Mouse (Mus musculus): ENCODE data around the gene Igfbp3. TPM values are rescaled to one million over a fixed set of nuclear protein-coding genes. Genes with fewer than 3 reads are reported as not detected.

The Igfbp3 gene
- total RNA-seq, 4 experiments from 2014 or later = 10.3 to 14.5 (median 11.6) TPM

- DNase-seq (ENCODE audit: low spot score in 2 of 2) = no peak
These were observed 1.5 kb downstream of the Igfbp3 start for GRCm38 (mm10) chr11:7212126-7212798.

DNA sequence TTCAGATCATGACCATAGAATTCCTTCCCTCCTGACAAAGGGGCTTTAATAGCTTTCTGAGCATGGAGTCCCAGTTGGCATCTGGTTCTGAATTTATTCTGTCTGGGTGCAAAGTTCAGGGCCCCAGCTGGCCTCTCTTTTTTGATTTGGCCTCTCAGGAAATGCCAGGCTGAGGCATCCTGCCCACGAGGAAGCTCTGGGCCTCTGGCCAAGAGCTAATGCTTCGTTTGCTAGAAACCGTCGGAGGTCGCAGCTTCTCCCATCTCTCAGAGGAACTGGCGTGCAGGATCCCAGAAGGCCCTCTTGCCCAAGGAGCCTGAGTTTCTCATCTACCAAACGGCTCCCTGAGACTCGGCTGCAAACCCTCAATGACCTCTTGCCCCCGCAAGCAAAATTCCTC, 2.5 kb downstream of the Igfbp3 start:
- no peak for DNase-seq (ENCODE audit: low spot score in 2 of 2)

DNA sequence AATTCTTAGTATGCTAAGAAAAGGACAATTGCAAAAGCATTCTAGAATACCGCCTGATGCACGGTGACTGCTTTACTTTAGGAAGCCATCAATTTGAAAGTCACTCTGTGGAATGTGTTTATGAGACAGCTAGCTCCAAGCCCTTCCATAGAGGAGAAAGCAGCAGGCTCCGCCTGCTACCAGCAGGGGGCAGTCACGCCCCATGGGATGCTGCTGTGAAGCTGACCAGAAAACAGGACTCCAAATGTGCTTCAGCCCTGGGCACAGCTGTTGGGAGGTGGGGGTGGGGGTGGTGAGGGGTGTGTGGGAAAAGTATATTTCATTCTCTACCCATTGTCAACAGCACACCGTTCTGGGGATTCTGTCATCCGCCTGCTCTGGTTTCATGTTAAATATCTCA, 3.4 kb downstream of the Igfbp3 start:
- DNase-seq (ENCODE audit: low spot score in 2 of 2) = peak in 1 of 2 experiments; percentile 76

DNA sequence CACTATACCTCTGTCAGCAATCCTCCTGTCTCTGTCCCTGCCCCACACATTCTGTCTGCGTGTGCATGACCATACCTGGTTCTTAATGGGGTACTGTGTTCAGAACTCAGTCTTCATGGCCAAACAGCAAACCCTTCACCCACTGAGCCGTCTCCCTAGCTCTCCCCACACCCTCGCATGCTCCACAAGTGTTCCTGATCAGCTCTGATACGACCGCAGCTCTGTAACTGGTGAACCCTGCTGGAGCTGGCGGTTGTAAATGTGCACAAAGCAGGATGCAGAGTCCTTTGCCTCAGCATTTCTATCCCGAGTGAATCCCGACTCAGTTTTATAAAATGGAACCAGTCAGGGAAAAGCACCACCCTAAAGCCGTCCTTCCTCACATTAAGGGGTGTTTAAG, 9.9 kb downstream of the Igfbp3 start:
- no peak for DNase-seq (ENCODE audit: low spot score in 2 of 2)

- DNase-seq (ENCODE audit: low spot score in 2 of 2) = no peak
These were observed 11.5 kb downstream of the Igfbp3 start for GRCm38 (mm10) chr11:7202206-7202605.

- DNase-seq (ENCODE audit: low spot score in 2 of 2) = no peak
These were observed 13.3 kb downstream of the Igfbp3 start for GRCm38 (mm10) chr11:7200393-7200783.

DNA sequence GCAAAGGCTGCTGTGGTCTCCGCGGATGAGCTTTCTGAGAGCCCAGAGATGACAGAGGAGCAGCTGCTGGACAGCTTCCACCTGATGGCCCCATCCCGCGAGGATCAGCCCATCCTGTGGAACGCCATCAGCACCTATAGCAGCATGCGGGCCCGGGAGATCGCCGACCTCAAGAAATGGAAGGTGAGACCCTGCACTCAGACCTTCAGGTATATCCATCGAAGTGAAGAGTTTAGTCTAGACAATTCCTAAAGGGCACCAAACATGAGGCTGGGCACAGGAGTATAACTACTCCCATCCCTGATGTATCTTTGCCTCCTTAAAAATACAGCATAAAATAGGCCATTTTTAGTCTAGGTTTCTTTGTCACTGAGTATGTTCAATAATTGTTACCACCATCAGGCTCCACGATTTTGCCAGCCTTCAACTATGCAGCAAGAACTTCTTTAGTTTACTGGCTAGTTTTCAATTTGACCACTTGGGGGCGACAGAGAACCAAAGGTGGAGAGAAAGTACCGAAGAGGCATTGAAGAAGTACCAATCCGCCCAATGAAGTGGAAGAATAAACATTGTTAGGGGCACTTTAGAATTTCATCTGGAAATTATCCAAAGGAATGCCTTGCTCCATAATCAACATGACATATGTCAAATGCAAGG, 13.9 kb downstream of the Igfbp3 start:
- peak in 1 of 2 experiments; percentile 30 for DNase-seq (ENCODE audit: low spot score in 2 of 2)

- no peak for DNase-seq (ENCODE audit: low spot score in 2 of 2)
These were observed 15.1 kb downstream of the Igfbp3 start for GRCm38 (mm10) chr11:7198481-7199256.

DNA sequence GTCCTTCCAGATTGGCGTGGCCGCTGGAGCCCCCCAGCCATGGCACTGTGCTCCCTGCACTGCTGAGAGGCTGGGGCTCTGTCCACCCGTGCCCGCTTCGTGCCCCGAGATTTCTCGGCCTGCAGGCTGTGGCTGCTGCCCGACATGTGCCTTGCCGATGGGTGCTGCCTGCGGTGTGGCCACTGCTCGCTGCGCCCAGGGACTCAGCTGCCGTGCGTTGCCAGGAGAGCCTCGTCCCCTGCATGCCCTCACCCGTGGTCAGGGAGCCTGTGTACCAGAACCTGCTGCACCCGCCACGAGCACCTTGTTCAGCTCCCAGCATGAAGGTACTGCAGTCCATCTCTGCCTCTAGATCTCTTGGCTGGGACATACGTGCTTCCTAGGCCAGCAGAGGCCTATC, 15.7 kb downstream of the Igfbp3 start:
- DNase-seq (ENCODE audit: low spot score in 2 of 2) = no peak

GRCm38 (mm10) chr11:7197491-7197941, 16.2 kb downstream of the Igfbp3 start, which contains the start of gene Igfbp1:
Gene Igfbp1, plus strand, starts transcription at chr11:7197782.
- DNase-seq (ENCODE audit: low spot score in 2 of 2) = no peak

DNA sequence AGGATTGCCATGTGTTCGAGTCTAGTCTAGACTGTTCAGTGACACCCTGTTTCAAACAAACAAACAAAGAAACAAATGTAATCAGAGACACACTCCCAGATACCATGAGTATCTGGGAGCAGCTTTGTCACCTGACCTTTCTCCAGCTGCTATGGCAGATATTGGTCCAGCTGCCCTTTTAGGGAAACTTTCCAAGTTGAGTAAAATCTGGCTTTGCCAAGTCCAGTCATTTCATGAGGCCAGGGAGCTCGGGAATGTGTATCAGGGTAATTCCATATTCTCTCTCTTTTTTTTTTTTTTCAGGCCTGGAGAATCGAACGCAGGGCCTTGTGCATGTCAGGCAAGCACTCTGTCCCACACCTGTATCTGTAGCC, 18.4 kb downstream of the Igfbp3 start:
- no peak for DNase-seq (ENCODE audit: low spot score in 2 of 2)

DNA sequence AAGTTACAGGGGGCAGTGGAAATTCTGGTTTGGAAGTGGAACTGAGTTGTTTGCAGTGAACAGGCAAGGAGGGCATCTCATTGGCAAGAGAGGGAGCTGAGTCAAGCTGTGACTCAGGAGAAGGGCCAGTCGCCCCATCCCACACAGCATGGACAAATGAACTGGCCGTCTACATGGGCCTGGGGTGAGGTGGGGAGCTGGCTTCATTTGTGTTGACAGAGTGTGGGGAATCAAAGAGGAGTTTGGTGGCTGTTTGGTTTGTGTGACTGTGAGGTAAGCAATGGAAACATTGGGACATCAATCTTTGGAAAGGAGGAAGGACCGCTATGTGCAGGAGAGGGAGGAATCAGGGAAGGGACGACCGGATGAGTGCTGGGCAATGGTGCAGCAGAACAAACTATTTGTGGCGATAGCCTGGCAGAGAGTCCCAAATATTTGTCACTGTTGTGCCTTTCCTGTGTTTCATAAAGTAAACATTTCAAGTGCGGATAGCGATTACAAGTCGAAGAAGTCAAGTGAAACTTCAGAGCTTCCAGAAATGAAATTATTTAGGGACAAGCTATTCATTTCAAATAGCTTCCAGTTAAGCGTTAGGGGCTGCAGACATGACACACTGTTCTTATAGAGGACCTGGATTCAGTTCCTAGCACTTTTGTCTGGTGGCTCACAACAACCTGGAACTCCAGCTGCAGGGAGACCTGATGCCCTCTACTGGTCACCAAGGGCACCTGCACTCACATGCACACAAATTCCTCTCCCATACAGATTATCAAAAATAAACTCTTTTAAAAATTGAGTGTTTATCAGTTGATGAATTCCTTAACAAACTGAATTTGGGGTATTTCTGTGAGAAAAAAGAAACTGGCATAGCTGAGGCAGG, 19.1 kb downstream of the Igfbp3 start:
- DNase-seq (ENCODE audit: low spot score in 2 of 2) = no peak

- DNase-seq (ENCODE audit: low spot score in 2 of 2) = no peak
These were observed 20.6 kb downstream of the Igfbp3 start for GRCm38 (mm10) chr11:7193134-7193533.

GRCm38 (mm10) chr11:7192710-7193109, 21.0 kb downstream of the Igfbp3 start:
- no peak for DNase-seq (ENCODE audit: low spot score in 2 of 2)

DNA sequence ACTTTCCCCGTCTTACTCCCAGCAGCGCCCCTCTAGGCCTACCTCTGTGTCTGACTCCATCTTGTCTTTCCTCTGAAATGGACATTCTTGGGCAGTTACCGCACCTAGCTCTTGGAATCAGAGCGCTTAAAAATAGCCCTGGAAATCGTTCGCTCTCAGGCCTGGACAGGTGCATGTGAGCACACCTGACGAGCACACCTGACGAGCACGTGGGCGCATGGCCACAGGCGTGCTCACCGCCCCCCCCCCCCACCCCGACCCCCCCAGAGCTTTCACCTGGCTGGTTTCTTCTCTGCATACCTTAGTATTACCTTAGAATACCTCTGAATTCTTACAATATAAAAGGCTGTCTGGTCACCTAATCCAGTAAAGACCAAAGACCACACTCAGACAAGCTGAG, 25.3 kb downstream of the Igfbp3 start, which contains the start of gene Gm11985:
Gene Gm11985, minus strand, starts transcription at position 101 of the 400 bp plus-strand sequence.
- no peak for DNase-seq (ENCODE audit: low spot score in 2 of 2)

GRCm38 (mm10) chr11:7187472-7187871, 26.3 kb downstream of the Igfbp3 start:
- DNase-seq (ENCODE audit: low spot score in 2 of 2) = no peak

- no peak for DNase-seq (ENCODE audit: low spot score in 2 of 2)
These were observed 29.3 kb downstream of the Igfbp3 start for GRCm38 (mm10) chr11:7184420-7184819.

DNA sequence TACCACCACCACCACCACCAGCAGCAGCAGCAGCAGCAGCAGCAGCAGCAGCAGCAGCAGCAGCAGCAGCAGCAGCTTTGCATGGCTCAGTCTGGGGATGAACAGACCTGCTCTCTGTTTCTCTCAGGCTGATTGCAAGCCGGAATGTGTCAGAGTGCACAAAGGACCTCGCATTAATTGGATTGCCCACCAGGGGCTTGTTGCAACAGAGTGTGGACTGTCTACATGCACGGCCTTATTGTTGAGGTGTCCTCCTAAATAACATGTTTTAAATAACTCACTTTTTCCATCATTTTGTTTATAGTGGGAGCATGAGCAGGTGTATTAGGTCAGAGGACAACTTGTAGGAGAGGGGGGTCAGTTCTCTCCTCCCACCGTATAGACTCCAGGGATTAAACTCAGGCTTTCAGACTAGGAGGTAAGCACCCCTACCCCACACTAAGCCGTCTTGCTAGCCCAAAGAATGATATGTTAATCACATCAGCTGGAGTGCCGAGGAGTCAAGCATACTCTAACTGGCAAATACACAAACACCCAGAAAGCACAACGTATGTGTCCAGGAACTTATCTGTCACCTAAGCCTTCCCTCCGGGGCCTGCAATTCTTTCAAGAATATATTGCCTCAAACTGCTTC, 31.2 kb downstream of the Igfbp3 start:
- no peak for DNase-seq (ENCODE audit: low spot score in 2 of 2)

DNA sequence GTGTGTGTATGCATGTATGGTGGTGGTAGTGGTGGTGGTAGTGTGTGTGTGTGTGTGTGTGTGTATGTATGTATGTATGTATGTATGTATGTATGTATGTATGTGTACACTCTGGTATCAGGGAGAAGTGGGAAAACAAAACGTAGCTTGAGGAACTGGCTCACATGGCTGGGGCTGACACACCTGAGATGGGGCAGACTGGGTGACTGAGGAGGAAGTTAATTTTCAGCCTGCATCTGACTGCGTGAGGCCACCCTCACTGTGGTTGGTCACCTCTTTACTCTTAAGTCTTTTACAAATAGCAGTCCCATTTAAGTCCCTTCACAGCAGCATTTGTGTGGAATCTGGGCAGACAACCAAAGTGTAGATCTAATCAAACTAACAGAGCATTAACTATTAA, 34.4 kb downstream of the Igfbp3 start:
- DNase-seq (ENCODE audit: low spot score in 2 of 2) = no peak

- no peak for DNase-seq (ENCODE audit: low spot score in 2 of 2)
These were observed 35.0 kb downstream of the Igfbp3 start for GRCm38 (mm10) chr11:7178724-7179123.

GRCm38 (mm10) chr11:7173664-7174063, 40.1 kb downstream of the Igfbp3 start:
- DNase-seq (ENCODE audit: low spot score in 2 of 2) = no peak
